Mouse (Mus musculus): ENCODE data around the gene Fam228b. TPM values are rescaled to one million over a fixed set of nuclear protein-coding genes. Genes with fewer than 3 reads are reported as not detected.
"Not testable (repeated sequence)": the region's sequence is repeated elsewhere in the genome, so short reads cannot be mapped to it uniquely, and the experiment has no call there.

Gene Fam228b
- polyA plus RNA-seq, 1 experiment from 2014 or later = 5.5 TPM

DNA sequence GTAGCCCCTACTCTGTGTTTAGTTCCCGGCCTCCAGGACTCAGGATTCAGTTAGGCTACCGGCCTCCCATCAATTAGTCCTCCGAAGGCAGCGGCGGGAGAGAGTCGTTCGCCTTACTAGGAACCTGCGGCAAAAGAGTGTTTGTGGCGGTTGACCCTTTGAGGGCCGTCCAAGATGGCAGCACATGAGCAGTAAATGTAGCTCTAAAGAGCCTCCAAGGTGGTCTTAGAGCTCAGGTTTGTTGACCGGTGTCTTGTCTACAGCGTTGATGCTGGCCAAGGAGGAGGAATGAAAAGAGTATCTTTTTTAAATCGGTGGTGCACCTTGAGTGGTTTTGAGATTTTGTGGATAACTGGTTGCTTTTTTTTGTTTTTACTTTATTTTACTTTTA lies 261 bp upstream of the Fam228b start:
- H3K27ac ChIP-seq (ENCODE audit: low read depth, low read length) = peak overlapping the region; percentile 97
- H3K9me3 ChIP-seq (replicated peaks; ENCODE audit: control insufficient read depth, low read length) = no peaks in the 10 kb centered on the region
- DNase-seq (ENCODE audit: low spot score) = no peak
- H3K4me1 ChIP-seq (ENCODE audit: control insufficient read depth, insufficient read depth, low read length) = 0 out of 2 replicates have a peak, but pooled peaks cover 3% of the 10 kb centered on the region
- no peaks in the 10 kb centered on the region for H3K36me3 ChIP-seq (ENCODE audit: control insufficient read depth, insufficient read depth, low read length)
- peak overlapping the region; percentile 68 for H3K4me3 ChIP-seq (ENCODE audit: low read depth, low read length)
- WGBS = 20% methylated on average over 13 of the region's 13 CpGs
- peak overlapping the region; percentile 87 for H3K9ac ChIP-seq (ENCODE audit: low read length)
- H3K4me2 ChIP-seq (ENCODE audit: low read length) = peak overlapping the region; percentile 58
- ATAC-seq = peak; percentile 35
- H3K27me3 ChIP-seq (replicated peaks; ENCODE audit: control insufficient read depth, insufficient read depth, low read length) = no peaks in the 10 kb centered on the region

DNA sequence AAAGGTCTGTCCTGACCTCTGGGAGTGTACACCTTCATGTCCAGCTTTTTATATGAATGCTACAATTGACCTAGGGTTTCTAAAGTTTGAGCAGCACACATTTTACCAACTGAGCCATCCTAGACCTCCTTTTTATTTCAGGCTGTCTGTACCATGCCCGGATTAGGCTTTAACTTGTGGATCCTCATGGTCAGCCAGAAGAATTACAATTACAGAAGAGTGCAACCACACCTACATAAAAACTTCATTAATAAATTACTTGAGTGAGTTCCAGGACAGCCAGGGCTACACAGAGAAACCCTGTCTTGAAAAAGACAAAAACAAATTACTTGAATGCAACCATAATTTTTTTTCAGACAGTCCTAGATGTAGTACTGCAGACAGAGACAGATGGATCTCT lies 12.0 kb downstream of the Fam228b start:
- Histone ChIP-seq H3K27ac (ENCODE audit: low read depth, low read length) (no peak overlapping the region), H3K36me3 (ENCODE audit: control insufficient read depth, insufficient read depth, low read length) (no peaks in the 10 kb centered on the region), H3K27me3 (replicated peaks; ENCODE audit: control insufficient read depth, insufficient read depth, low read length) (no peaks in the 10 kb centered on the region), H3K9ac (ENCODE audit: low read length) (no peak overlapping the region), H3K4me2 (ENCODE audit: low read length) (no peak overlapping the region), H3K4me1 (ENCODE audit: control insufficient read depth, insufficient read depth, low read length) (no peaks in the 10 kb centered on the region), H3K4me3 (ENCODE audit: low read depth, low read length) (no peak overlapping the region), H3K9me3 (replicated peaks; ENCODE audit: control insufficient read depth, low read length) (no peaks in the 10 kb centered on the region)
- WGBS = 91% methylated on average over 1 of the region's 1 CpGs
- DNase-seq (ENCODE audit: low spot score) (no peak), ATAC-seq (no peak)

- H3K4me2 ChIP-seq (ENCODE audit: low read length); ATAC-seq; H3K9me3 ChIP-seq (replicated peaks; ENCODE audit: control insufficient read depth, low read length); H3K27me3 ChIP-seq (replicated peaks; ENCODE audit: control insufficient read depth, insufficient read depth, low read length); DNase-seq (ENCODE audit: low spot score); H3K36me3 ChIP-seq (ENCODE audit: control insufficient read depth, insufficient read depth, low read length); H3K27ac ChIP-seq (ENCODE audit: low read depth, low read length); H3K9ac ChIP-seq (ENCODE audit: low read length); H3K4me1 ChIP-seq (ENCODE audit: control insufficient read depth, insufficient read depth, low read length); H3K4me3 ChIP-seq (ENCODE audit: low read depth, low read length): not testable (repeated sequence)
- WGBS = 92% methylated on average over 4 of the region's 4 CpGs
Observed at GRCm38 (mm10) chr12:4754451-4754850, 14.6 kb downstream of the Fam228b start.

DNA sequence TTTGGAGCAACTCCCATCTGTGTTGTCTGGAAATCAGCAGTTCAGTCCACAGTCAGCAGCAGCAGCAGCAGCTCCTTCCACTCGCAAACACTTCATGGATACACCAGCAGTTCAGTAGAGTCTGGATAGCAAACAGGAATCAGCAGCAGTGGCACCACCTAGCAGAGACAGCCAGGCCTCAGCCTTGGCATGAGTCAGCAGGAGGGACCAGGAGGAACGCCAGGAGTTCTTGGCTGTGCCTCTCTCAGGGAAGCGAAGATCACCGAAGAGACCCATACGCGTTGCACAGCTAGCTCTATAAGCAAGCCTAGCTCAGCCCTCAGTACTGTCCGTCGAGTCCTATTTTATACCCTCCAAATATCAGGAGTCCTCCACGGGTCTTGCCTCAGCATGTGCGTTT lies 24.6 kb downstream of the Fam228b start:
- H3K4me2 ChIP-seq (ENCODE audit: low read length) = no peak overlapping the region
- 95% methylated on average over 10 of the region's 10 CpGs for WGBS
- H3K27me3 ChIP-seq (replicated peaks; ENCODE audit: control insufficient read depth, insufficient read depth, low read length) = no peaks in the 10 kb centered on the region

GRCm38 (mm10) chr12:4742183-4742582 lies 26.9 kb downstream of the Fam228b start:
- WGBS = 86% methylated on average over 3 of the region's 3 CpGs
- ATAC-seq = no peak
- H3K27me3 ChIP-seq (replicated peaks; ENCODE audit: control insufficient read depth, insufficient read depth, low read length) = no peaks in the 10 kb centered on the region
- DNase-seq (ENCODE audit: low spot score) = no peak
- H3K36me3 ChIP-seq (ENCODE audit: control insufficient read depth, insufficient read depth, low read length) = no peaks in the 10 kb centered on the region
- H3K9me3 ChIP-seq (replicated peaks; ENCODE audit: control insufficient read depth, low read length) = no peaks in the 10 kb centered on the region
- H3K9ac ChIP-seq (ENCODE audit: low read length) = no peak overlapping the region
- no peaks in the 10 kb centered on the region for H3K4me1 ChIP-seq (ENCODE audit: control insufficient read depth, insufficient read depth, low read length)
- no peak overlapping the region for H3K4me2 ChIP-seq (ENCODE audit: low read length)
- H3K27ac ChIP-seq (ENCODE audit: low read depth, low read length) = no peak overlapping the region
- no peak overlapping the region for H3K4me3 ChIP-seq (ENCODE audit: low read depth, low read length)

More for the DNA sequence above, 24.6 kb downstream of the Fam228b start:
- no peak overlapping the region for H3K9ac ChIP-seq (ENCODE audit: low read length)
- no peaks in the 10 kb centered on the region for H3K9me3 ChIP-seq (replicated peaks; ENCODE audit: control insufficient read depth, low read length)
- DNase-seq (ENCODE audit: low spot score) (no peak), ATAC-seq (no peak)
- no peak overlapping the region for H3K4me3 ChIP-seq (ENCODE audit: low read depth, low read length)
- H3K27ac ChIP-seq (ENCODE audit: low read depth, low read length) = no peak overlapping the region
- no peaks in the 10 kb centered on the region for H3K36me3 ChIP-seq (ENCODE audit: control insufficient read depth, insufficient read depth, low read length)
- no peaks in the 10 kb centered on the region for H3K4me1 ChIP-seq (ENCODE audit: control insufficient read depth, insufficient read depth, low read length)

GRCm38 (mm10) chr12:4740823-4741222 lies 28.2 kb downstream of the Fam228b start:
- H3K27ac ChIP-seq (ENCODE audit: low read depth, low read length) = no peak overlapping the region
- H3K4me2 ChIP-seq (ENCODE audit: low read length) = no peak overlapping the region
- H3K36me3 ChIP-seq (ENCODE audit: control insufficient read depth, insufficient read depth, low read length) = no peaks in the 10 kb centered on the region
- H3K9ac ChIP-seq (ENCODE audit: low read length) = no peak overlapping the region
- no peaks in the 10 kb centered on the region for H3K9me3 ChIP-seq (replicated peaks; ENCODE audit: control insufficient read depth, low read length)
- H3K4me3 ChIP-seq (ENCODE audit: low read depth, low read length) = no peak overlapping the region
- 73% methylated on average over 7 of the region's 7 CpGs for WGBS
- DNase-seq (ENCODE audit: low spot score) (no peak), ATAC-seq (no peak)
- no peaks in the 10 kb centered on the region for H3K27me3 ChIP-seq (replicated peaks; ENCODE audit: control insufficient read depth, insufficient read depth, low read length)
- H3K4me1 ChIP-seq (ENCODE audit: control insufficient read depth, insufficient read depth, low read length) = no peaks in the 10 kb centered on the region

GRCm38 (mm10) chr12:4738031-4738576 lies 31.0 kb downstream of the Fam228b start, which contains the start of gene Fam228a:
Gene Fam228a, minus strand, starts transcription at chr12:4738430.
- no peak within 1 kb of the TSS for H3K4me3 ChIP-seq (ENCODE audit: low read depth, low read length)
- ATAC-seq (no peak), DNase-seq (ENCODE audit: low spot score) (no peak)
- H3K4me2 ChIP-seq (ENCODE audit: low read length) = no peak within 1 kb of the TSS
- H3K4me1 ChIP-seq (ENCODE audit: control insufficient read depth, insufficient read depth, low read length) = no peaks in the 10 kb centered on the region
- H3K27ac ChIP-seq (ENCODE audit: low read depth, low read length) = no peak within 1 kb of the TSS
- WGBS = 86% methylated on average over 18 of the region's 18 CpGs
- H3K9ac ChIP-seq (ENCODE audit: low read length) = no peak within 1 kb of the TSS
- H3K9me3 ChIP-seq (replicated peaks; ENCODE audit: control insufficient read depth, low read length) = no peaks in the 10 kb centered on the region
- H3K27me3 ChIP-seq (replicated peaks; ENCODE audit: control insufficient read depth, insufficient read depth, low read length) = no peaks in the 10 kb centered on the region
- H3K36me3 ChIP-seq (ENCODE audit: control insufficient read depth, insufficient read depth, low read length) = no peaks in the 10 kb centered on the region

- no peak overlapping the region for H3K9ac ChIP-seq (ENCODE audit: low read length)
- no peaks in the 10 kb centered on the region for H3K36me3 ChIP-seq (ENCODE audit: control insufficient read depth, insufficient read depth, low read length)
- no peak overlapping the region for H3K27ac ChIP-seq (ENCODE audit: low read depth, low read length)
- no peak overlapping the region for H3K4me3 ChIP-seq (ENCODE audit: low read depth, low read length)
- no peaks in the 10 kb centered on the region for H3K4me1 ChIP-seq (ENCODE audit: control insufficient read depth, insufficient read depth, low read length)
- WGBS = 66% methylated on average over 4 of the region's 4 CpGs
- DNase-seq (ENCODE audit: low spot score) (no peak), ATAC-seq (no peak)
- no peaks in the 10 kb centered on the region for H3K27me3 ChIP-seq (replicated peaks; ENCODE audit: control insufficient read depth, insufficient read depth, low read length)
- no peaks in the 10 kb centered on the region for H3K9me3 ChIP-seq (replicated peaks; ENCODE audit: control insufficient read depth, low read length)
- H3K4me2 ChIP-seq (ENCODE audit: low read length) = no peak overlapping the region
Observed at GRCm38 (mm10) chr12:4732332-4732731, 36.7 kb downstream of the Fam228b start.

DNA sequence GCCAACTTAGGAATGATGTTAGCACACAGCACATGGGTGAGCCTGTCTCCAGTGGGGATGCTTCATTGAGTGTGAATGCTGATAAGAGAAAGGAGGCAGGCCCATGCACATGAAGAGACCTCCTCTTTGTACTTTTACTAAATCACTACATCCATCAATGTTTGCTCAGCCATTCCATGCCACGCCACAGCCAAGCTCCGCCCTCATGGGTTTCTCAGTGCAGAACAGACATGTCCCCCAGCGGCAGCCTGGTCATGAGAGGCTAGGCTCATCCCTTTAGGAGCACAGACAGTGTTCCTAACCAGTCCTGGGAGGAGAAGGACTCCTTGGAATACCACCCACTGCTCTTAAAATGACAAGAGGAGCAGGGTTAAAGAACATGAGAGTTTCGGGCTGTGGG lies 37.4 kb downstream of the Fam228b start:
- WGBS = 68% methylated on average over 4 of the region's 4 CpGs

More for the DNA sequence above, 37.4 kb downstream of the Fam228b start:
- Histone ChIP-seq H3K9me3 (replicated peaks; ENCODE audit: control insufficient read depth, low read length) (no peaks in the 10 kb centered on the region), H3K27ac (ENCODE audit: low read depth, low read length) (no peak overlapping the region), H3K4me3 (ENCODE audit: low read depth, low read length) (no peak overlapping the region), H3K36me3 (ENCODE audit: control insufficient read depth, insufficient read depth, low read length) (no peaks in the 10 kb centered on the region), H3K4me1 (ENCODE audit: control insufficient read depth, insufficient read depth, low read length) (no peaks in the 10 kb centered on the region), H3K27me3 (replicated peaks; ENCODE audit: control insufficient read depth, insufficient read depth, low read length) (no peaks in the 10 kb centered on the region), H3K4me2 (ENCODE audit: low read length) (no peak overlapping the region), H3K9ac (ENCODE audit: low read length) (no peak overlapping the region)
- ATAC-seq (no peak), DNase-seq (ENCODE audit: low spot score) (no peak)
